Mouse (Mus musculus) adrenal gland, adult 18-20 months (tissue): ENCODE results near the gene Capn6. TPM values are rescaled to one million over a fixed set of nuclear protein-coding genes. Genes with fewer than 3 reads are reported as not detected.

Experiments used
- DNase-seq, 2 experiments: peaks; one replicate each; pipeline ENCODE4 v3.0.0; 2021 to 2022; ENCODE audit warnings: low spot score in 2 of 2
- long read RNA-seq, 2 experiments: library from polyadenylated mRNA; stranded (forward); transcript quantifications; one replicate each; pipeline ENCODE4 v2.0.0; 2021
- microRNA-seq, 2 experiments: library from miRNA; unstranded; fragments of <30 nt; microRNA quantifications; one replicate each; pipeline ENCODE4 v1.2.0; 2021; ENCODE audit warnings: borderline number of aligned reads in 2 of 2
- total RNA-seq, 2 experiments: library from RNA; stranded (reverse); gene quantifications; 1 replicate in 1 of 2; 2 replicates in 1 of 2; pipeline ENCODE4 v1.2.3; 2021

Gene Capn6
- under 1 TPM; 0.17 to 0.38 TPM for total RNA-seq
- long read RNA-seq, experiment 1, result 0 reads
- long read RNA-seq, experiment 2, result 0 reads

DNA sequence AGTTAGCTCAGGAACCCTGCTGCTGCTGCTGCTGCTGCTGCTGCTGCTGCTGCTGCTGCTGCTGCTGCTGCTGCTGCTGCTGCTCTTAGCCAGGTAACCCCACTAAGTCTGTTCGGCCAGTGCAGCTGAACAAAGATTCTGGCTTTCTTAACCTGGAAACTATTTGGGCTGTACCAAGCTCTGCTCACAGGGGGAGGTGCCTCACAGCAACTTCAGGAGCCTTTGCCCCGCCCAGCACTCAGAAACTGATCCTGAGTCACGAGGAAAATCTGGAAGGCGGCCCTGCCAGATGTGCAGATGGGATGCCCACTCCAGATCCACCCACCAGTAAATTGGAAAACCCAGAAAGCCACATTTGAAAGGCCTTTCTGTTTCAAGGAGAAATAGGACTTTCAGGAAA, at the start of gene Capn6:
Capn6 (minus strand) TSS at position 203 of the 400 bp plus-strand sequence.
- DNase-seq, result no peak

DNA sequence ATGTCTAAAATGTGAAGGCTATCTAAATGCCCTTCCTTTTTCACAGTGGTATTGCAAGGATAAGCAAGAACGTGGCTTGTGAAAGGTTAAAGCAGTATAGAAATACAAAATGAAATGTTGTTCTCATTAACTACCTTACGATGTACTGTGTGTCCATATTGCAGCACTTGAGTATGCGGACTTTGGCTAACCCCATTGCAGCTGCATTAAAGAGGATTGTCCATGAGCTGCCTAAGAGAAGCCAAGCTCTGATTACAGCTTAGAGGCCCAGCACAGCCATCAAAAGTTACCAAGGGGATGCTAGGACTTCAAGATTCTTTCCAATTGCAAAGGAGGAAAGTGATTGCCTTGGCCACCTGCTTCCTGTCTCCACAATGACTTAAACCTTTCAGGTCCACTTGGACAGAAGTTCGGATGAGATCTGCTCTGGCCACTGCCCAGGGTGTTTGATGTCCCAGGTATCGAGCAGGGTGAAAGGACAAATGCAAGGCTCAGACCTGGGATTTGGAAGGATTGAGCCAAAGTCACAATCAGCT, 40.0 kb upstream of the Capn6 start:
- DNase-seq, result no peak

DNA sequence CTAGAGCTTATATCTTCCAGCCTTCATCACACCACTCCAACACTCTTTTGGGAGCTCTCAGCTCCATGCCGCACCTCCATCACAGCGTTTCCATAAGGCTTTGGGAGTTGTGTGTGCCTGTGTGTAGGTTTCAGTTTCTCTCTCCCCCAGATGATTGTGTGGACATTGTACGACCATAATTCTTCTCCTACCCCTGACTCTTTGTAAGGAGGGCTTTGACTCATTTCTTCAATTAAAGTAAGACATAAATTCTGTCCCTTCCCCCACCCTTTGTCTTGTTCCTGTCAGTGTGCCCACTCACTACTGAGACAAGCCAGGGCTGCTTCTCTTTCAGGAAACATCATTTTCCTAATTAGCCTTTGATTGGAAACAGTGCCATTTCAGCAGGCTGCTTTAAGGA, 24.1 kb upstream of the Capn6 start:
- DNase-seq, result no peak

DNA sequence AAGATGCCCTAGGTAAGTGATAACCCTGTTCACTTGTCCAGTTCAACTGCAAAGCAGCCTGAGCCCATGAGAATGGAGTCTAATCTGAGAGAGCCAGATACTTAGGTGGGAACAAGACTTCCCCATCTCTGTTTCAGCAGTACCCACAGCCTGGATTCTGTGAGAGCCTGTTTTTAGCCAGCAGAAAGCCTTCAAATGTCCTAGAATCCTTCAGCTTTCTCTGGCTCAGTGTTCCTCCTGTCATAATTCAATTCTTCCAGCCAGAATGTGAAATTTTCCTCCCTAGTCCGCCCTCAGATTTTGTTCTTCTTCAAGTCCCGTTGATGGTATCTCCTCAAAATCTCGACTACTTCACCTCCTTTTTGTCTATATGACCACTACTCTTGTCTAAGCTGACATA, 22.8 kb upstream of the Capn6 start:
- no peak for DNase-seq

DNA sequence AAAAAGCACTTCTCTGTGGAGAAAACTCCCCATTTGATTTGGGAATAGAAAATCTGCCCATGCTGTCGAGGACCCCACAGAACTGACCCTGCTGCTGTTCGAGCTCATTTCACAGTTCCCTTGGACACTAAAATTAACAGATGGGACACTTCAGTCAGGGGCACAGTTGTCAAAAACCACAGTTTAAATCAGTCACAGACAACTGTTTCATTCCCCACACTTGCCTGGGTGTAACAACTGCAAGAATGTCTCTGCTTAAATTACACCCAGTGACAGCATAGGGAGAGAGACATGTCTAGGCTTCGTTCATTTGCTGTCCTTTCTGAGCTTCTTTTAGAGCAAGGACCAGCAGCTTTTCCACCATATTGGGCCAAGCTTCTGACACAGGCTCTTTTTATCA, 19.4 kb upstream of the Capn6 start:
- DNase-seq, result no peak

DNA sequence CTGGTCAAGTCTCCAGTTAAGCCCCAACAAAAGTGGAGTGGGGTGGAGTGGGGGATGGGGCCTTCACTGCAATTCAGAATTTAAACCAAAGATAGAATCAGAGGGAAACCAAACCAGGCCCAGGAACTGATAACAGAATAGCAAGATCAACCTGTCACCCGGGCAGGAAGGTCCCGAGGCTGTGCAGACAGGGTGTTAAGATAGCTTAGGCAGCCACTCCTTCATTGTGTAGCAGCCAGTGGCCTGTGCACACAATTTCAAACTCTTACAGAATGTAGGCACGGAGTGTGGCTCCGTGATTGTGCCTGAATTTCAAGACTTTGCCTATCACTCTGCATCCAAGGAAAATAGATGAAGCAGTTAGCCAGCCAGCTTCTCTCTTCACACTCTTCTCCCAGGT, 693 bp downstream of the Capn6 start:
- DNase-seq, result no peak

DNA sequence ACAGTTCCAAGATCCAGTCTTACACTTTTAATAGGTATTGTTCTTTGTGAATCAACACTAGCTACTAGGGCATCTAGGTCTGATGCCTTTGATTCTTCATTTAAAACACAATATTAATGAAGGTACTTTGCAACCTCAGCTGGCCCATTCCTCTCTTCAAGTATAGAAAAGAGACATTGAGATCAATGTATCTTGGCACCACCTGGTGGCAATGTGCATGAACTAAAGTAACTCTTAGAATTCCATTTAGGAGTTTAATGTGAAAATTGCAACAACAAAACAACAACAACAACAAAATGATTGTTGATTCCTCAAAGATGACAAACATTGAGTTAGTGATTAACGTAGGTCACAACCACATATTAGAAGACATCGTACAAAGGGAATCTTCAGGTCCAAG, 8.3 kb downstream of the Capn6 start:
- no peak for DNase-seq

DNA sequence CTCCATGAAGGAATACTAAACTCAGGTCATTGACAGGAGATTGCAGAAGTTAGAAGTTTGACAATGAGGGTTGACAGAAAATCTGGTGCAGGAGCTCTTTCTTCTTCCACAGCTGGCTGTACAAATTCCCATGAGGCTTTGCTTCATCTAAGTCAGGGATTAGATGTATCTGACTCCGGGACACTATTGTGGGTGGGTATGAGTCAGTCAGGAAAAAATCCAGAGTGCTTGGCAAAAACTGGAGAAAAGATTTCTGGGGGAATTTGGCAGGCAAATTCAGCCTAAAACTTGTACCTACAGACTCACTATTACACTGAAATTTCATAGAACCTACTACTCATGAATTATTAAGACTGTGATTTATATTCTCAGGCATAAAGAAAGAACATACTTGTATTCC, 11.3 kb downstream of the Capn6 start:
- DNase-seq, result no peak

DNA sequence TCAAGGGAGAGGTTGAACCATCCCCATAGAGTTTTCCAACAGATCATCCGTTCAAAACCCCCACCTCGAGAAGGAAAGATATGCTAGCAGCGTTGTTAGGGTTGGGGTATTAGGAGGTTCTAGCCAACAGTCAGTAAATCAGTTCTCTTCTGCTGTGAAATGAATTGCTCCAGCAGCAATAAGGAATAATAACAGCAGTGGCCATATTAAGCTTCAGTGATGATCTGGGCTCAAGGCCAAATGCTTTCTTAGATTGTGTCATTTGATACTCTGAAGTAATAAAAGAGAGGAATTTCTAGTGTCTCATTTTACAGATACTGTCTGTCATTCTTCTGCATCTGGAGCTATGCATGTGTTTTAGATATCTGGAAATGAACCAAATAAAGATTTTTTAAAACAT, 64.7 kb downstream of the Capn6 start:
- no peak for DNase-seq

Small RNA genes lying within 50 kb of the gene (microRNA-seq; reads per million reads assigned to microRNA genes)
- 0 reads per million in 2 experiments for gene Gm47298

Other genes with a start within 250 kb of the Capn6 start
- gene Dcx, start 105.9 kb upstream of the Capn6 start, total RNA-seq, result under 1 TPM; 0.23 to 0.35 TPM